Mouse (Mus musculus): Measurements from ENCODE around the gene Gm6793. TPM values are rescaled to one million over a fixed set of nuclear protein-coding genes. Genes with fewer than 3 reads are reported as not detected.

Gene Gm6793
- polyA plus RNA-seq, 1 experiment from 2014 or later, result 0.29 TPM

DNA sequence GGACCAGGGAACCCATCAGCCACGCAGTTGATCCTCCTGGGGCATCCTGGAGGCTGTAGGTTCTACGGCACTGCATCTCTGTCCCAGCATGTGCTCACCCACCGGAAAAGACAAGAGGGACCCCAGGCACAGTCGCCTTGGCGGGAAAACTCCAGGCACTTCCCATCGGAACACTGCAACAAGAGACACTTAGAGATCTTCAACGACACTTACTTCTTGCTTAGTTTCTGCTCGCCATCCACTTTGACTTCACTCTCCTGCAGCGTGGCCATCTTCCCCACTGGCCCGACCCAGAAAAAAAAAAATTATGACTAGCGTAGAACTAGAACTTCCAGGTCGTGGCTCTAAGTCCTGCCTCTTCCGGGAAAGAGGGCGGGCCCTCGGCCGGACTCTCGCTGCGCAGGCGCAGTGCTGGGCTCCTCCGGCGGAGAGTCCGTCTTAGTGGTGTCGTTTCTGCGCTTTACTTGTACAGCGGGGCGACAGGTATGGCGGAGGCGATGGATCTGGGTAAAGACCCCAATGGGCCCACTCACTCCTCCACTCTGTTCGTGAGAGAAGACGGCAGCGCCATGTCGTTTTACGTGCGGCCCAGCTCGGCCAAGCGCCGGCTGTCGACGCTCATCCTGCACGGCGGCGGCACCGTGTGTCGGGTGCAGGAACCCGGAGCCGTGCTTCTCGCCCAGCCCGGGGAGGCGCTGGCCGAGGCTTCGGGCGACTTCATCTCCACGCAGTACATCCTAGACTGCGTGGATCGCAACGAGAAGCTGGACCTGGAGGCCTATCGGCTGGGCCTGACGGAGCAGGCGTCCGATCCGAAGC is 3.6 kb downstream of the Gm6793 start, which contains the start of the genes Kars and Terf2ip:
Gene Kars (minus strand): TSS at position 327 of the 819 bp plus-strand sequence.
Gene Terf2ip (plus strand): TSS at position 402 of the 819 bp plus-strand sequence.
- ATAC-seq, result peak; percentile 91
- Histone ChIP-seq H3K9me3 (ENCODE audit: control insufficient read depth) (no peaks in the 10 kb centered on the region), H3K4me3 (ENCODE audit: low read depth, low read length) (peak within 1 kb of the TSS; percentile 96), H3K4me2 (replicated peaks; ENCODE audit: low read depth) (peak within 1 kb of the TSS; percentile 97), H3K36me3 (ENCODE audit: control insufficient read depth, insufficient read depth) (no peaks in the 10 kb centered on the region; the same call in 1 of the 2 replicates), H3K9ac (ENCODE audit: low read depth, low read length) (peak within 1 kb of the TSS; percentile 87), H3K27me3 (replicated peaks; ENCODE audit: control insufficient read depth, insufficient read depth, low read length) (no peaks in the 10 kb centered on the region), H3K4me1 (replicated peaks; ENCODE audit: control insufficient read depth, insufficient read depth, low read length) (peaks cover 10% of the 10 kb centered on the region), H3K27ac (ENCODE audit: low read depth, low read length) (peak within 1 kb of the TSS; percentile 71)
- WGBS, result under 1% methylated on average over 61 of the region's 61 CpGs
- TF ChIP-seq CTCF (IDR thresholded peaks at IDR 0.05; ENCODE audit: low read depth), result no peak

DNA sequence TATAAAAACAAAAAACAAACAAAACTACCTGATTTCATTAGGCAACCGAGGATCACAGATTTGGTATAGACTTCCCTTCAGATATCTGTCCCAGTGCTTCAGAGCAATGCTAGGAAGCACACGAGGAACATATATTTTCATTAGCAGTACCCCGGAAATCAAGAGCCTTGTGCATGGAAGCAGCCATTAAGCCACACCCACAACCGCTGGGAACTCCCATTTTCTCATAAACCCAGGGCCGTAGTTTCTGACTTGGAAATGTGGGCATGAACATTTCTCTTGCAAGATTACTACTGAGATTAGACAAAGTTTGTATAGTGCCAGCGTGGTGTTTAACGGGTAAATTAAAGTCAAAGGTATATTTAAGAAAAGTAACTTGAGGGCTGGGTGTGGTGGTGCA is 5.3 kb downstream of the Gm6793 start:
- 88% methylated on average over 7 of the region's 7 CpGs for WGBS
- Histone ChIP-seq H3K27me3 (replicated peaks; ENCODE audit: control insufficient read depth, insufficient read depth, low read length) (no peaks in the 10 kb centered on the region), H3K4me1 (replicated peaks; ENCODE audit: control insufficient read depth, insufficient read depth, low read length) (peaks cover 10% of the 10 kb centered on the region), H3K9ac (ENCODE audit: low read depth, low read length) (no peak overlapping the region), H3K36me3 (ENCODE audit: control insufficient read depth, insufficient read depth) (peaks cover 9% of the 10 kb centered on the region), H3K4me2 (replicated peaks; ENCODE audit: low read depth) (no peak overlapping the region), H3K9me3 (ENCODE audit: control insufficient read depth) (no peaks in the 10 kb centered on the region), H3K4me3 (ENCODE audit: low read depth, low read length) (no peak overlapping the region), H3K27ac (ENCODE audit: low read depth, low read length) (no peak overlapping the region)
- TF ChIP-seq CTCF (IDR thresholded peaks at IDR 0.05; ENCODE audit: low read depth), result no peak
- no peak for ATAC-seq

DNA sequence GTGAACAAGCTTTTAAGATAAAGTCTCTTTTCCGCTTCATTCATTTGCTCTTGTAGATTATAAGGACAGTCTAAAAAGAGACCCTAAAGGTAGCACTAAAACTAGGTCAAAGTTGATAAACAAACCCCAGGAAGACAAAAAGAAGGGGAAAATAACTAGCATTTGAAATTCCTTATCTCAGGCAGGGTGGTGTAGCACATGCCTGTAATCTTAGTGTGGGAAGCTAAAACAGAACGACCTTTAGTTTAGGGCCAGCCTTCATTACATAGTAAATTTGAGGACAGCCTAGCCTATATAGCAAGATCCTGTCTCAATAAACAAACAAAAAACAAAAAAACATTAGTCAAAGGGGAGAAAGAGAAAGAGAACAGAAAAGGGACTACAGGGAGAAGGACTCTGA is 7.2 kb downstream of the Gm6793 start:
- Histone ChIP-seq H3K4me1 (replicated peaks; ENCODE audit: control insufficient read depth, insufficient read depth, low read length) (peaks cover 7% of the 10 kb centered on the region), H3K4me3 (ENCODE audit: low read depth, low read length) (no peak overlapping the region), H3K27me3 (replicated peaks; ENCODE audit: control insufficient read depth, insufficient read depth, low read length) (no peaks in the 10 kb centered on the region), H3K27ac (ENCODE audit: low read depth, low read length) (no peak overlapping the region), H3K9ac (ENCODE audit: low read depth, low read length) (no peak overlapping the region), H3K36me3 (ENCODE audit: control insufficient read depth, insufficient read depth) (peaks cover 24% of the 10 kb centered on the region), H3K4me2 (replicated peaks; ENCODE audit: low read depth) (no peak overlapping the region), H3K9me3 (ENCODE audit: control insufficient read depth) (no peaks in the 10 kb centered on the region)
- 65% methylated on average over 2 of the region's 2 CpGs for WGBS
- TF ChIP-seq CTCF (IDR thresholded peaks at IDR 0.05; ENCODE audit: low read depth), result no peak
- ATAC-seq, result no peak

DNA sequence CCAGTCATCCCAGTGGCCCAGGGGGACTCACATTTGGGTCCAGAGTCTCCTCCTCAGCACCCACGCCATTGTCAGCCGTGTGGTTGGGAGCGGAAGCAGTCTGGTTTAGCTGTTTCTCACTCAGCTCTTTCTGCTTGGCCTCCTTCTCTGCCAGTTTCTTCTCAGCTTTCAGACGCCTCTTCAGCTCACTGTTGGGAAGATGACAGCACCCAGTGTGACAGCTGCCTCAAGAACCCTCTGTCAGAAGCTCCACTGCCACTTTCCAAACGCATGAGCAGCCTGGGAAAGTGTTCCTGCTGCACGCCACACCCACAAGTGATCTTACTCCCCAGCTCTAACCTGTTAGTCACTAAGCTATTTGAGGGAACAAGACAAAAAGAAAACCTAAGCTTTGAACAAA is 9.2 kb downstream of the Gm6793 start:
- no peak for TF ChIP-seq CTCF (IDR thresholded peaks at IDR 0.05; ENCODE audit: low read depth)
- 93% methylated on average over 6 of the region's 6 CpGs for WGBS
- Histone ChIP-seq H3K9ac (ENCODE audit: low read depth, low read length) (no peak overlapping the region), H3K4me3 (ENCODE audit: low read depth, low read length) (no peak overlapping the region), H3K36me3 (ENCODE audit: control insufficient read depth, insufficient read depth) (peaks cover 45% of the 10 kb centered on the region), H3K27ac (ENCODE audit: low read depth, low read length) (no peak overlapping the region), H3K4me1 (replicated peaks; ENCODE audit: control insufficient read depth, insufficient read depth, low read length) (peaks cover 7% of the 10 kb centered on the region), H3K9me3 (ENCODE audit: control insufficient read depth) (no peaks in the 10 kb centered on the region), H3K4me2 (replicated peaks; ENCODE audit: low read depth) (no peak overlapping the region), H3K27me3 (replicated peaks; ENCODE audit: control insufficient read depth, insufficient read depth, low read length) (no peaks in the 10 kb centered on the region)
- no peak for ATAC-seq

DNA sequence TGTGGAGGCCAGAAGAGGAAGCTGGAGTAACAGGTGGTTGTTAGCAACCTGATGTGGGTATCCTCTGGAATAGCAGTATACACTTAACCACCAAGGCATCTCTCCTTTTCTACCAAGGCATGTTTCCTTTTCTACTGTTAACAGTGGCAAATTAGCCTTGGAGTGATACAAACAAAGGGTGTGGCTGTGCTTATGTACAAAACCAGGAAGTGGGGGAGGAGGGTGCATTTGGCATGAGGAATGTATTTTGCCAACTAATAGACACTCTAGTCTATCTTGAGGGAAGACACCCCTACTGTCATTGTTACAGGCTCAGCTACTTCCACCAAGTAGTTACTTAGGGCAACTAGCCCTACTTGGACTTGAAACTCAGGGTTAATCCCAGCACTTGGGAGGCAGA is 10.1 kb downstream of the Gm6793 start:
- H3K36me3 ChIP-seq (ENCODE audit: control insufficient read depth, insufficient read depth), result peaks cover 53% of the 10 kb centered on the region
- ATAC-seq, result no peak
- no peak overlapping the region for H3K27ac ChIP-seq (ENCODE audit: low read depth, low read length)
- no peak for TF ChIP-seq CTCF (IDR thresholded peaks at IDR 0.05; ENCODE audit: low read depth)
- no peaks in the 10 kb centered on the region for H3K9me3 ChIP-seq (ENCODE audit: control insufficient read depth)
- no peak overlapping the region for H3K9ac ChIP-seq (ENCODE audit: low read depth, low read length)
- H3K4me1 ChIP-seq (replicated peaks; ENCODE audit: control insufficient read depth, insufficient read depth, low read length), result no peaks in the 10 kb centered on the region
- H3K27me3 ChIP-seq (replicated peaks; ENCODE audit: control insufficient read depth, insufficient read depth, low read length), result no peaks in the 10 kb centered on the region
- H3K4me2 ChIP-seq (replicated peaks; ENCODE audit: low read depth), result no peak overlapping the region
- no peak overlapping the region for H3K4me3 ChIP-seq (ENCODE audit: low read depth, low read length)

DNA sequence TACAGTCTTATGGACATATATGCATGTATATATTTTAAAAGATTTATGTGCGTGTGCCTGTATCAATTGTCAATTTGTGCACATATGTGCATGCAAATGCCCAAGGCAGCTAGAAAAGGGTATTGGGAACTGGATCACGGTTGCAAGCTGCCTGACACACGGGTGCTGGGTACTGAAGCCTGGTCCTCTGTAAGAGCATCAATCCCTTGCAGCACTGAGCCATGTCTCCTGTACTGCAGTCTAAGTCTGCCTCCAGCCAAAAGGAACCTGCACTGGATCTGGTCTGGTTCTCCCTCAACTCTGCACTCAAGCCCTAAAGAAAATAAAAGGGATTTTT is 22.2 kb downstream of the Gm6793 start:
- no peak for ATAC-seq
- Histone ChIP-seq H3K27me3 (replicated peaks; ENCODE audit: control insufficient read depth, insufficient read depth, low read length) (no peaks in the 10 kb centered on the region), H3K4me2 (replicated peaks; ENCODE audit: low read depth) (peak overlapping the region; percentile 93; the same call in 1 of the 2 replicates), H3K9ac (ENCODE audit: low read depth, low read length) (no peak overlapping the region), H3K27ac (ENCODE audit: low read depth, low read length) (no peak overlapping the region), H3K36me3 (ENCODE audit: control insufficient read depth, insufficient read depth) (peaks cover 48% of the 10 kb centered on the region), H3K4me3 (ENCODE audit: low read depth, low read length) (peak overlapping the region; percentile 81; the same call in 1 of the 2 replicates), H3K4me1 (replicated peaks; ENCODE audit: control insufficient read depth, insufficient read depth, low read length) (0 out of 2 replicates have a peak, but pooled peaks cover 2% of the 10 kb centered on the region), H3K9me3 (ENCODE audit: control insufficient read depth) (no peaks in the 10 kb centered on the region)
- no peak for TF ChIP-seq CTCF (IDR thresholded peaks at IDR 0.05; ENCODE audit: low read depth)
- WGBS, result 67% methylated on average over 3 of the region's 3 CpGs

Data from intestine, postnatal 0 days (tissue).